Mouse (Mus musculus) cerebellum, postnatal 25 days (tissue): ENCODE results near the gene Nectin3.

Source experiments
- DNase-seq, 2 experiments: peaks; one replicate each; pipeline ENCODE4 v3.0.0; 2021; ENCODE audit warnings: mixed read lengths in 2 of 2

Nectin3 gene

GRCm38 (mm10) chr16:46410053-46410738, 88.1 kb downstream of the Nectin3 start:
- DNase-seq, result no peak

- no peak for DNase-seq
These were observed 90.3 kb downstream of the Nectin3 start for GRCm38 (mm10) chr16:46407997-46408396.

- no peak for DNase-seq
These were observed 91.3 kb downstream of the Nectin3 start for GRCm38 (mm10) chr16:46406844-46407639.

- no peak for DNase-seq
These were observed 100.4 kb downstream of the Nectin3 start for GRCm38 (mm10) chr16:46397945-46398344.

- no peak for DNase-seq
These were observed 108.8 kb downstream of the Nectin3 start for GRCm38 (mm10) chr16:46389415-46390033.

- no peak for DNase-seq
These were observed 109.6 kb downstream of the Nectin3 start for GRCm38 (mm10) chr16:46388527-46389414.

GRCm38 (mm10) chr16:46384279-46384678, 114.0 kb downstream of the Nectin3 start:
- DNase-seq, result peak in 1 of 2 experiments; percentile 33

- no peak for DNase-seq
These were observed 115.0 kb downstream of the Nectin3 start for GRCm38 (mm10) chr16:46383344-46383743.

GRCm38 (mm10) chr16:46376575-46376974, 121.8 kb downstream of the Nectin3 start:
- no peak for DNase-seq

- DNase-seq, result no peak
These were observed 136.3 kb downstream of the Nectin3 start for GRCm38 (mm10) chr16:46362022-46362421.

- peak; percentile 13 to 15 for DNase-seq
These were observed 140.7 kb downstream of the Nectin3 start for GRCm38 (mm10) chr16:46357658-46358057.

- DNase-seq, result no peak
These were observed 141.7 kb downstream of the Nectin3 start for GRCm38 (mm10) chr16:46356663-46357062.
